Mouse (Mus musculus) midbrain, embryonic 11.5 days (tissue): ENCODE results near the gene Gpr22. TPM values are rescaled to one million over a fixed set of nuclear protein-coding genes. Genes with fewer than 3 reads are reported as not detected.
A peak's percentile ranks its signal among the peaks of the same experiment; 100 is the strongest.

Source experiments
- ATAC-seq: fragments of 200-750 bp; cut with Nextera tagmentation; 2 replicates; pipeline ENCODE4 v1.8.0; 2017; ENCODE audit warnings: moderate TSS enrichment, moderate library complexity; ENCODE audit not compliant: low FRiP score
- DNase-seq: peaks from one replicate; pipeline ENCODE4 v3.0.0; 2015; ENCODE audit warnings: low spot score; ENCODE audit errors: missing footprints
- H3K27ac ChIP-seq: fragments of 300-500 bp; sonication (generic); 2 replicates; pipeline ENCODE4 v1.5.1; 2014; ENCODE audit warnings: low read depth, low read length
- H3K27me3 ChIP-seq: fragments of 300-500 bp; sonication (generic); 2 replicates; pipeline ENCODE4 v1.6.1; 2014; ENCODE audit warnings: mild to moderate bottlenecking, low read length, moderate library complexity, mixed read lengths; ENCODE audit not compliant: control insufficient read depth, insufficient read depth
- H3K36me3 ChIP-seq: fragments of 300-500 bp; sonication (generic); 2 replicates; pipeline ENCODE4 v1.6.1; 2014; ENCODE audit warnings: mild to moderate bottlenecking, low read length, moderate library complexity, mixed read lengths; ENCODE audit not compliant: control insufficient read depth, insufficient read depth
- H3K4me1 ChIP-seq: fragments of 300-500 bp; sonication (generic); 2 replicates; pipeline ENCODE4 v1.6.1; 2014; ENCODE audit warnings: low read length; ENCODE audit not compliant: control insufficient read depth, insufficient read depth
- H3K4me2 ChIP-seq: fragments of 300-500 bp; sonication (generic); 2 replicates; pipeline ENCODE4 v1.6.1; 2014; ENCODE audit warnings: mild to moderate bottlenecking, moderate library complexity
- H3K4me3 ChIP-seq: fragments of 300-500 bp; sonication (generic); 2 replicates; pipeline ENCODE4 v1.5.1; 2014; ENCODE audit warnings: low read depth, low read length
- H3K9ac ChIP-seq: fragments of 300-500 bp; sonication (generic); 2 replicates; pipeline ENCODE4 v1.6.1; 2014; ENCODE audit warnings: low read length
- H3K9me3 ChIP-seq: fragments of 300-500 bp; sonication (generic); 2 replicates; pipeline ENCODE4 v1.6.1; 2016; ENCODE audit warnings: low read length; ENCODE audit not compliant: control insufficient read depth
- WGBS: fragments of 180-500 bp; shearing (Covaris S2); extraction: QIAGEN DNeasy Blood & Tissue Kit; methylation state at CpG from one replicate; pipeline ENCODE4 v1.1.7; 2014; 5-methylcytosine and 5-hydroxymethylcytosine counted together
- polyA plus RNA-seq: library from polyadenylated mRNA; unstranded; fragments of >200 nt; fragmentation: Nextera tagmentation; extraction: Ambion mirVana; gene quantifications from 2 replicates; pipeline ENCODE4 v1.2.1, GENCODE M21; 2014

Gpr22 gene
- polyA plus RNA-seq: 6.2 and 8.4 TPM in 2 replicates

DNA sequence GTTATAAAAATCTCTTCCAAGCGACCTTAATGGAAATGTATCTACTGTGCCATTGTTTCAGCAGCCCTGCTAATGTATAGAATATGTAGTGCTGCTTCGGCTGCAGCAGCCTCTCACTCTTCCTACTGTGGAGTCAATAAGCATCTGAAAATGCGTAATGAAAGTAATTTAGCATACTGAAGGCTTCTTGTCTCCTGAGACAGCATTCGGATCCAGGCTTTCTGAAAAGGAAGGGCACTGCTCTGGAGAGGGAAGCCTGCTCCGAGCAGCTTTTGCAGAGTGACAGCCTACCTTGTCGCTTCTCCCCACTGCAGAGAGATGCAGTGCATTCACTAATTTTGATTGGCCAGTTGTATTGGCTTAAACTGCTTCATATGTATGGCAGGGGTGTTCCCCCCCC lies at the start of gene Gpr22:
Gpr22 (minus strand) TSS at position 348 of the 400 bp plus-strand sequence.
- Histone ChIP-seq H3K27ac (peak within 1 kb of the TSS; percentile 48; the same call in 1 of the 2 replicates), H3K9ac (no peak within 1 kb of the TSS; the same call in 1 of the 2 replicates), H3K4me1 (no peaks in the 10 kb centered on the region), H3K4me2 (no peak within 1 kb of the TSS), H3K36me3 (no peaks in the 10 kb centered on the region), H3K27me3 (no peaks in the 10 kb centered on the region), H3K4me3 (peak within 1 kb of the TSS; percentile 14; the same call in 1 of the 2 replicates), H3K9me3 (no peaks in the 10 kb centered on the region)
- ATAC-seq (peak; percentile 86; the same call in 1 of the 2 replicates), DNase-seq (no peak)
- WGBS: 34% methylated on average over 6 of the region's 6 CpGs

DNA sequence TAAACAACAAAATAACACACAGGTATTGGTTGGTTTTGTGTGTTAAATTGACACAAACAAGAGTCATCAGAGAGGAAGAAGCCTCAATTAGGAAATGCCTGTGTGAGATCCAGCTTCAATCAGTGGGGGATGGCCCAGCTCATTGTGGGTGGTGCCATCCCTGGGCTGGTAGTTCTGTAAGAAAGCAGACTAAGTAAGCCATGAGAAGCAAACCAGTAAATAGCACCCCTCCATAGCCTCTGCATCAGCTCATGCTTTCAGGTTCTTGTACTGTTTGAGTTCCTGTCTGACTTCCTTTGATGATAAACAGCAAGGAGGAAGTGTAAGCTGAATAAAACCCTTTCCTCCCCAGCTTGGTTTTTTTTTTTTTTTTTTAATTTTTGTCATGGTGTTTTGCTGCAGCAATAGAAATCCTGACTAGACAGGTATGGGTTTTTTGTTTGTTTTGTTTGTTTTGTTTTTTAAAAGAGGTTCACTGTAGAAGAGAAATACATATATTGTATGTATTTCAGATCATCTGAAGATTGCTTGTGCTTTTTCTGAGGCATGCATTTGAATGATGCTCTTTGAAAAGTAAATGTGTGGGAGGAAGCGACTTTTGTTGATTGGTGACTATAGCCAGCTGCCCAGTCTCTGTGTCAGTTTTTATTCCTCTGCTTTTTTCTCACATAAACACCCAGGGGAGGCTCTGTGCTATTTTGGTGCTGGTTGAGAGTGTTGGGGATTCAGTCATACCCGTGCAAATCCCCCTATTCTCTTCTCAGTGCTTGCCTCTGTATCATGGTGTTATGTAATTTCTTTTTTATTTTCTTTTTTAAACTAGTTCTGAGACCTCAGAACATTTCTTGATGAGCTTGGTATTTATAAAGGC lies 42.4 kb upstream of the Gpr22 start:
- no peak overlapping the region for H3K9ac ChIP-seq
- no peaks in the 10 kb centered on the region for H3K4me1 ChIP-seq
- no peak overlapping the region for H3K4me3 ChIP-seq
- no peaks in the 10 kb centered on the region for H3K36me3 ChIP-seq
- H3K4me2 ChIP-seq: no peak overlapping the region
- WGBS: 58% methylated on average over 2 of the region's 2 CpGs
- DNase-seq (no peak), ATAC-seq (no peak)
- H3K27ac ChIP-seq: no peak overlapping the region
- H3K9me3 ChIP-seq: no peaks in the 10 kb centered on the region
- no peaks in the 10 kb centered on the region for H3K27me3 ChIP-seq

GRCm38 (mm10) chr12:31754465-31754864 lies 40.7 kb upstream of the Gpr22 start:
- no peak overlapping the region for H3K27ac ChIP-seq
- no peaks in the 10 kb centered on the region for H3K27me3 ChIP-seq
- H3K36me3 ChIP-seq: no peaks in the 10 kb centered on the region
- no peak overlapping the region for H3K4me3 ChIP-seq
- no peak for ATAC-seq
- WGBS: 74% methylated on average over 2 of the region's 2 CpGs
- H3K4me1 ChIP-seq: no peaks in the 10 kb centered on the region
- no peak overlapping the region for H3K9ac ChIP-seq
- DNase-seq: no peak
- H3K4me2 ChIP-seq: no peak overlapping the region
- H3K9me3 ChIP-seq: no peaks in the 10 kb centered on the region

GRCm38 (mm10) chr12:31749846-31750245 lies 36.1 kb upstream of the Gpr22 start:
- H3K9ac ChIP-seq: no peak overlapping the region
- no peaks in the 10 kb centered on the region for H3K36me3 ChIP-seq
- 94% methylated on average over 4 of the region's 4 CpGs for WGBS
- H3K4me3 ChIP-seq: no peak overlapping the region
- no peaks in the 10 kb centered on the region for H3K27me3 ChIP-seq
- DNase-seq (no peak), ATAC-seq (no peak)
- H3K27ac ChIP-seq: no peak overlapping the region
- H3K4me1 ChIP-seq: no peaks in the 10 kb centered on the region
- H3K4me2 ChIP-seq: no peak overlapping the region
- no peaks in the 10 kb centered on the region for H3K9me3 ChIP-seq

GRCm38 (mm10) chr12:31747301-31747700 lies 33.6 kb upstream of the Gpr22 start:
- H3K36me3 ChIP-seq: no peaks in the 10 kb centered on the region
- no peak overlapping the region for H3K4me3 ChIP-seq
- no peak for ATAC-seq
- H3K9ac ChIP-seq: no peak overlapping the region
- 85% methylated on average over 8 of the region's 8 CpGs for WGBS
- DNase-seq: no peak
- no peaks in the 10 kb centered on the region for H3K4me1 ChIP-seq
- no peaks in the 10 kb centered on the region for H3K9me3 ChIP-seq
- no peak overlapping the region for H3K4me2 ChIP-seq
- no peak overlapping the region for H3K27ac ChIP-seq
- no peaks in the 10 kb centered on the region for H3K27me3 ChIP-seq

DNA sequence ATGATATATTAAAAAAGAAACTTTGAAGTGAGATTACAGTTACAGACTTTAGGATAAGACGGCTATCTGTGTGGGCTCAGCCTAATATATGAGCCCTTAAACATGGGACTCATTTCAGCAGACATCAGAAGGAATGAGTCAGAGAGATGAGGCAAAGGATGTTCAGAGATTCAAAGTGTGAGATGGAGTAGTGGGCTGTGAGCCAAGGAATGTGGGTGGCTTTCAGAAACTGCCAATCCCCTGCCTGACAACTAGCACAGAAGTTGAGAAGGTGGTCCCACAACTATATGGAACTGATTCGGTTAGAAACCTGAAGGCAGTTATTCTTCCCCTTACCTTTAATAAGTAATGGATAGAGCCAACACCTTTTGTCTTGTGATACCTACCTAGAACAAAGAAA lies 20.9 kb upstream of the Gpr22 start:
- WGBS: 87% methylated on average over 2 of the region's 2 CpGs
- H3K27me3 ChIP-seq: no peaks in the 10 kb centered on the region
- H3K4me1 ChIP-seq: no peaks in the 10 kb centered on the region
- H3K9ac ChIP-seq: no peak overlapping the region
- H3K4me2 ChIP-seq: no peak overlapping the region
- no peak overlapping the region for H3K4me3 ChIP-seq
- H3K36me3 ChIP-seq: no peaks in the 10 kb centered on the region
- ATAC-seq (no peak), DNase-seq (no peak)
- no peaks in the 10 kb centered on the region for H3K9me3 ChIP-seq
- H3K27ac ChIP-seq: no peak overlapping the region

DNA sequence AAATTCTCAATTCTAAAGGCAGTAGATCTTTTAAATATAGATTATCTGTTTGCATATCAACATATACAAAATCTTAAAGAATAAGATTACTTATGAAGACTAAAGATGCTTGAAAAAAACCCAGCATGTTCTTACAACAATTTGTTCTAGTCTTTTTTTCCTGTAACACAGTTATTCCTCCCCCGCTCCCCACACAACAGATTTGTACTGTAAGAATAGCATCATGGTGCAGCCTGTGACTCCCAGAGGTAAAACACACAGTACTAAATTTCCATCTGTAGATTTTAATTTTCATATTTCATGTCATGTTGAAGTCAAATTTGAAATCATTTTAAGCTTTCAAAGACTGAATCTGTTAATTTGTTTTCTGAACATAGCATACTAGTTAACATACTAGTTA lies 16.4 kb upstream of the Gpr22 start:
- WGBS: 97% methylated on average over 1 of the region's 1 CpGs
- ATAC-seq: no peak

DNA sequence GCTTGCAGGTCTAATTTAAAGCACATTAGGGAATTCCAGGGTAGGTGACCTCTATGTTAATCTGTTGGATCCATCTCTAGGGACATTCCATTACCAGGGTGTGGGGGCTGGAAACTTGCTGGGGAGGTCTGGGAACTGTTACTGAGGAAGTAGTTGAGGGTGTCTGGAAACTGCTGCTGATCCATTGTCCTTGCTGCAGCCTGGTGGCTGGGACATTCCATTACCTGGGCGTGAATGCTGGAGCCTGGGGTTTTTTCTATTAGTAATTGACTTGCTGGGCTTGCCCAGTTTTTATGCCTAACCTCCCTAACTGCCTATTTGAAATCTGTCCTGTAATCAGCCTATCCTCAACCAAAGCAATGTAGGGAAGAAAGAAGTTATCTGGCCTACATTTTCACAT lies 13.0 kb upstream of the Gpr22 start:
- Histone ChIP-seq H3K4me2 (no peak overlapping the region), H3K4me3 (no peak overlapping the region), H3K4me1 (no peaks in the 10 kb centered on the region), H3K9ac (no peak overlapping the region), H3K9me3 (no peaks in the 10 kb centered on the region), H3K27me3 (no peaks in the 10 kb centered on the region), H3K36me3 (no peaks in the 10 kb centered on the region), H3K27ac (no peak overlapping the region)
- ATAC-seq: no peak
- WGBS: 53% methylated on average over 1 of the region's 1 CpGs
- no peak for DNase-seq

More for the DNA sequence above, 16.4 kb upstream of the Gpr22 start:
- DNase-seq: no peak
- Histone ChIP-seq H3K4me3 (no peak overlapping the region), H3K27ac (no peak overlapping the region), H3K4me1 (no peaks in the 10 kb centered on the region), H3K4me2 (no peak overlapping the region), H3K27me3 (no peaks in the 10 kb centered on the region), H3K9me3 (no peaks in the 10 kb centered on the region), H3K36me3 (no peaks in the 10 kb centered on the region), H3K9ac (no peak overlapping the region)

- Histone ChIP-seq H3K9ac (no peak overlapping the region), H3K4me3 (no peak overlapping the region), H3K9me3 (no peaks in the 10 kb centered on the region), H3K4me2 (no peak overlapping the region), H3K27me3 (no peaks in the 10 kb centered on the region), H3K4me1 (no peaks in the 10 kb centered on the region), H3K27ac (no peak overlapping the region), H3K36me3 (no peaks in the 10 kb centered on the region)
- ATAC-seq (no peak), DNase-seq (no peak)
- WGBS: 91% methylated on average over 12 of the region's 12 CpGs
Observed at GRCm38 (mm10) chr12:31725511-31726275, 11.9 kb upstream of the Gpr22 start.
